22 mouse cellular contexts compared by ENCODE assay signal in genomic region chr14:9529247-9529646, GRCm38 (mm10).
"Had no signal": no experiment of that assay in that cellular context is flagged by ENCODE, and none has a peak within 500 bp of the region (broad histone marks: within the 10 kb centered on the region; RNA-seq: fewer than 3 reads in every experiment).

No protein-coding gene starts in this region.

- ATAC-seq: hindbrain, embryonic 16.5 days; hindbrain, postnatal 0 days; inflammation-experienced regulatory T-cells, adult 6 months; intestine, embryonic 15.5 days; intestine, embryonic 16.5 days; intestine, postnatal 0 days had no signal

- DNase-seq: heart, postnatal 10 days; heart, postnatal 14 days; heart, postnatal 36 days; heart, postnatal 4 days; kidney, adult 11 months; kidney, adult 18-20 months; kidney, adult 2 months; kidney, adult 8-10 months; kidney, adult 9 months; kidney, postnatal 10 days; kidney, postnatal 14 days; kidney, postnatal 25 days; kidney, postnatal 36 days; kidney, postnatal 4 days; layer of hippocampus, adult 9-11 months; layer of hippocampus, postnatal 36 days had no signal
